Comparison of ENCODE assay signal across 9 mouse cellular contexts in genomic region chrX:57674955-57675354, GRCm38 (mm10).
DNase-seq lines count a peak whose midpoint lies in the region; ATAC-seq and TF ChIP-seq lines count a peak whose summit lies in the region.
"Had no signal": no experiment of that assay in that cellular context is flagged by ENCODE, and none has a peak within 500 bp of the region (broad histone marks: within the 10 kb centered on the region; RNA-seq: fewer than 3 reads in every experiment).

No protein-coding gene starts in this region.

- TF ChIP-seq POLR2A in bone marrow, adult 2 months (IDR thresholded peaks at IDR 0.05; ENCODE audit: borderline replicate concordance, control insufficient read depth, low read depth, low read length), result no peak

- DNase-seq in CD4-positive, CD25-positive, alpha-beta regulatory T cell, adult 2 months (ENCODE audit: low read depth, low spot score), result peak; percentile 13
- peak; percentile 9 for DNase-seq in liver
- DNase-seq in spleen, postnatal 14 days (ENCODE audit: low spot score in 2 of 2), result no peak

- H3K27ac ChIP-seq in liver, embryonic 12.5 days, result no peak overlapping the region
- no peak overlapping the region for H3K27ac ChIP-seq in bone marrow, adult 2 months (ENCODE audit: control insufficient read depth, insufficient read depth, low read depth, low read length, poor library complexity)
- H3K27ac ChIP-seq: heart, embryonic 15.5 days had no signal

- no peak overlapping the region for H3K4me3 ChIP-seq in liver, embryonic 12.5 days
- H3K4me3 ChIP-seq in bone marrow, adult 2 months (replicated peaks; ENCODE audit: control insufficient read depth, low read depth, low read length), result no peak overlapping the region
- H3K4me3 ChIP-seq: heart, embryonic 15.5 days had no signal

- no peak overlapping the region for H3K9ac ChIP-seq in liver, embryonic 12.5 days
- H3K9ac ChIP-seq: heart, embryonic 15.5 days had no signal

- no peak overlapping the region for H3K4me2 ChIP-seq in liver, embryonic 12.5 days
- H3K4me2 ChIP-seq: heart, embryonic 15.5 days had no signal

- H3K4me1 ChIP-seq in liver, embryonic 12.5 days, result no peaks in the 10 kb centered on the region
- no peaks in the 10 kb centered on the region for H3K4me1 ChIP-seq in bone marrow, adult 2 months (ENCODE audit: control insufficient read depth, insufficient read depth, low read length)
- H3K4me1 ChIP-seq: heart, embryonic 15.5 days had no signal

- no peak for ATAC-seq in CD4-positive, CD25-positive, alpha-beta regulatory T cell, adult 4 months
- no peak for ATAC-seq in liver, embryonic 12.5 days
- peak; percentile 66; the same call in 1 of the 2 replicates for ATAC-seq in granulocyte monocyte progenitor cell, adult 5-6 weeks (replicated peaks; ENCODE audit: poor library complexity, severe bottlenecking)
- peak; percentile 66 for ATAC-seq in megakaryocyte progenitor cell, adult 5-6 weeks (replicated peaks; ENCODE audit: poor library complexity)

- peak; percentile 19; the same call in 1 of the 2 replicates for TF ChIP-seq CTCF in bone marrow, adult 2 months (IDR thresholded peaks at IDR 0.05; ENCODE audit: control insufficient read depth, insufficient read depth, low read length)

- no peaks in the 10 kb centered on the region for H3K36me3 ChIP-seq in liver, embryonic 12.5 days
- H3K36me3 ChIP-seq: heart, embryonic 15.5 days had no signal

- H3K9me3 ChIP-seq in liver, embryonic 12.5 days (replicated peaks), result no peaks in the 10 kb centered on the region
- H3K9me3 ChIP-seq: heart, embryonic 15.5 days had no signal

- no peaks in the 10 kb centered on the region for H3K27me3 ChIP-seq in liver, embryonic 12.5 days (replicated peaks)
- H3K27me3 ChIP-seq: heart, embryonic 15.5 days had no signal

- 11% methylated on average over 6 of the region's 6 CpGs for WGBS in liver, embryonic 12.5 days (ENCODE audit: insufficient replicate concordance)
- 12% methylated on average over 6 of the region's 6 CpGs for WGBS in bone marrow, adult 2 months

Comparison
In these comparisons a context has a peak if more than half of its experiments do, and no peak if none do; other contexts are left out.
1. DNase-seq: peak in CD4-positive, CD25-positive, alpha-beta regulatory T cell, adult 2 months (single experiment) and liver (single experiment); none in spleen, postnatal 14 days (0 of 2).
2. ATAC-seq: peak in granulocyte monocyte progenitor cell, adult 5-6 weeks (single experiment) and megakaryocyte progenitor cell, adult 5-6 weeks (single experiment); none in CD4-positive, CD25-positive, alpha-beta regulatory T cell, adult 4 months (single experiment) and liver, embryonic 12.5 days (single experiment).